Mouse (Mus musculus): ENCODE measurements around the gene Itgae. TPM values are rescaled to one million over a fixed set of nuclear protein-coding genes. Genes with fewer than 3 reads are reported as not detected.

Gene Itgae
- 5.1 TPM for polyA plus RNA-seq (2015; fragmentation: Illumina TruSeq; extraction: RNeasy Lipid Tissue Mini Kit (QIAGEN cat#74804); ENCODE audit: insufficient read depth, low replicate concordance)

GRCm38 (mm10) chr11:73090283-73090682 lies at the start of gene Itgae:
Itgae (plus strand) TSS chr11:73090583.

GRCm38 (mm10) chr11:73047542-73047996 lies 42.8 kb upstream of the Itgae start, which contains the start of gene Ncbp3:
Ncbp3 (plus strand) TSS chr11:73047783.

GRCm38 (mm10) chr11:73137591-73138501 lies 47.5 kb downstream of the Itgae start, which contains the start of gene Haspin:
Haspin (minus strand) TSS chr11:73138294.

GRCm38 (mm10) chr11:73159957-73160810 lies 69.8 kb downstream of the Itgae start, which contains the start of gene P2rx5:
P2rx5 (plus strand) TSS chr11:73160421.

GRCm38 (mm10) chr11:73176608-73177508 lies 86.5 kb downstream of the Itgae start, which contains the start of the genes Emc6 and Tax1bp3:
Emc6 (minus strand) TSS chr11:73177037.
Tax1bp3 (plus strand) TSS chr11:73177083.

Other genes with a start within 250 kb of the Itgae start
- 185 TPM for gene Atp2a3, start 129.4 kb upstream of the Itgae start, polyA plus RNA-seq (2015; fragmentation: Illumina TruSeq; extraction: RNeasy Lipid Tissue Mini Kit (QIAGEN cat#74804); ENCODE audit: insufficient read depth, low replicate concordance)
- 5.7 TPM for gene P2rx1, start 91.5 kb upstream of the Itgae start, polyA plus RNA-seq (2015; fragmentation: Illumina TruSeq; extraction: RNeasy Lipid Tissue Mini Kit (QIAGEN cat#74804); ENCODE audit: insufficient read depth, low replicate concordance)
- 2.9 TPM for gene Camkk1, start 71.6 kb upstream of the Itgae start, polyA plus RNA-seq (2015; fragmentation: Illumina TruSeq; extraction: RNeasy Lipid Tissue Mini Kit (QIAGEN cat#74804); ENCODE audit: insufficient read depth, low replicate concordance)
- gene Ncbp3, start 42.8 kb upstream of the Itgae start, polyA plus RNA-seq (2015; fragmentation: Illumina TruSeq; extraction: RNeasy Lipid Tissue Mini Kit (QIAGEN cat#74804); ENCODE audit: insufficient read depth, low replicate concordance): 11.3 TPM
- 8.5 TPM for gene Haspin, start 47.7 kb downstream of the Itgae start, polyA plus RNA-seq (2015; fragmentation: Illumina TruSeq; extraction: RNeasy Lipid Tissue Mini Kit (QIAGEN cat#74804); ENCODE audit: insufficient read depth, low replicate concordance)
- 0.90 TPM for gene P2rx5, start 69.8 kb downstream of the Itgae start, polyA plus RNA-seq (2015; fragmentation: Illumina TruSeq; extraction: RNeasy Lipid Tissue Mini Kit (QIAGEN cat#74804); ENCODE audit: insufficient read depth, low replicate concordance)
- 43.9 TPM for gene Emc6, start 86.5 kb downstream of the Itgae start, polyA plus RNA-seq (2015; fragmentation: Illumina TruSeq; extraction: RNeasy Lipid Tissue Mini Kit (QIAGEN cat#74804); ENCODE audit: insufficient read depth, low replicate concordance)
- gene Tax1bp3, start 86.5 kb downstream of the Itgae start, polyA plus RNA-seq (2015; fragmentation: Illumina TruSeq; extraction: RNeasy Lipid Tissue Mini Kit (QIAGEN cat#74804); ENCODE audit: insufficient read depth, low replicate concordance): 26.3 TPM
- 23.1 TPM for gene Ctns, start 108.5 kb downstream of the Itgae start, polyA plus RNA-seq (2015; fragmentation: Illumina TruSeq; extraction: RNeasy Lipid Tissue Mini Kit (QIAGEN cat#74804); ENCODE audit: insufficient read depth, low replicate concordance)
- 3.7 TPM for gene Shpk, start 108.9 kb downstream of the Itgae start, polyA plus RNA-seq (2015; fragmentation: Illumina TruSeq; extraction: RNeasy Lipid Tissue Mini Kit (QIAGEN cat#74804); ENCODE audit: insufficient read depth, low replicate concordance)
- not detected for gene Trpv1, start 143.7 kb downstream of the Itgae start, polyA plus RNA-seq (2015; fragmentation: Illumina TruSeq; extraction: RNeasy Lipid Tissue Mini Kit (QIAGEN cat#74804); ENCODE audit: insufficient read depth, low replicate concordance)
- 1.4 TPM for gene Trpv3, start 176.8 kb downstream of the Itgae start, polyA plus RNA-seq (2015; fragmentation: Illumina TruSeq; extraction: RNeasy Lipid Tissue Mini Kit (QIAGEN cat#74804); ENCODE audit: insufficient read depth, low replicate concordance)
- gene Aspa, start 239.0 kb downstream of the Itgae start, polyA plus RNA-seq (2015; fragmentation: Illumina TruSeq; extraction: RNeasy Lipid Tissue Mini Kit (QIAGEN cat#74804); ENCODE audit: insufficient read depth, low replicate concordance): 2.9 TPM
- gene Gm49340, start 239.2 kb downstream of the Itgae start, polyA plus RNA-seq (2015; fragmentation: Illumina TruSeq; extraction: RNeasy Lipid Tissue Mini Kit (QIAGEN cat#74804); ENCODE audit: insufficient read depth, low replicate concordance): not detected
- not detected for gene Spata22, start 239.2 kb downstream of the Itgae start, polyA plus RNA-seq (2015; fragmentation: Illumina TruSeq; extraction: RNeasy Lipid Tissue Mini Kit (QIAGEN cat#74804); ENCODE audit: insufficient read depth, low replicate concordance)

Measured in spleen, adult 10 weeks (tissue).